Mouse (Mus musculus): ENCODE results near the gene Msi2.

Msi2 gene

GRCm38 (mm10) chr11:88506109-88506508 lies 212.2 kb downstream of the Msi2 start:
- DNase-seq, result no peak

- DNase-seq, result no peak
Observed at GRCm38 (mm10) chr11:88502566-88502965, 215.7 kb downstream of the Msi2 start.

DNA sequence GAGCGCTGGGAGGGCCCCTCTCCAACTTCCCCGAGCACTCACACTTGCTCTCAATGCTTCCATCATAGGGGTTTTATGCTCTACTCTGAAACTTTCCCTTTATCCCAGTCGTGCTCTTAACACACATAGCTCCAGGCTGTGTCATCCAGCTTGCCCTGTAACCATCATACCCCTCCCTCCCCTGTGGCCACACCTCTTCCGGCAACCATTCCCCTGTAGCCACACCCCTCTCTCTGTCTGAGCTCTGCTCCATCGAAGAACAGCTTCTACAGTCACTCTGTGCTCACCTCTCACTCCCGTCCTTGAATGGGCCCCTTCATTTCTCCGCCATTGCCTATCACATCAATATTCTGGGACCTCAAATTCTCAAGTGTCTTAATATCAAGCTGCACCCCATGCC lies 219.8 kb downstream of the Msi2 start:
- no peak for DNase-seq

GRCm38 (mm10) chr11:88496460-88496859 lies 221.9 kb downstream of the Msi2 start:
- DNase-seq, result no peak

- no peak for DNase-seq
Observed at GRCm38 (mm10) chr11:88495759-88496158, 222.6 kb downstream of the Msi2 start.

- no peak for DNase-seq
Observed at GRCm38 (mm10) chr11:88495018-88495417, 223.3 kb downstream of the Msi2 start.

GRCm38 (mm10) chr11:88493795-88494559 lies 224.3 kb downstream of the Msi2 start:
- DNase-seq, result no peak

GRCm38 (mm10) chr11:88492585-88492984 lies 225.7 kb downstream of the Msi2 start:
- DNase-seq, result no peak

- no peak for DNase-seq
Observed at GRCm38 (mm10) chr11:88489985-88490384, 228.3 kb downstream of the Msi2 start.

DNA sequence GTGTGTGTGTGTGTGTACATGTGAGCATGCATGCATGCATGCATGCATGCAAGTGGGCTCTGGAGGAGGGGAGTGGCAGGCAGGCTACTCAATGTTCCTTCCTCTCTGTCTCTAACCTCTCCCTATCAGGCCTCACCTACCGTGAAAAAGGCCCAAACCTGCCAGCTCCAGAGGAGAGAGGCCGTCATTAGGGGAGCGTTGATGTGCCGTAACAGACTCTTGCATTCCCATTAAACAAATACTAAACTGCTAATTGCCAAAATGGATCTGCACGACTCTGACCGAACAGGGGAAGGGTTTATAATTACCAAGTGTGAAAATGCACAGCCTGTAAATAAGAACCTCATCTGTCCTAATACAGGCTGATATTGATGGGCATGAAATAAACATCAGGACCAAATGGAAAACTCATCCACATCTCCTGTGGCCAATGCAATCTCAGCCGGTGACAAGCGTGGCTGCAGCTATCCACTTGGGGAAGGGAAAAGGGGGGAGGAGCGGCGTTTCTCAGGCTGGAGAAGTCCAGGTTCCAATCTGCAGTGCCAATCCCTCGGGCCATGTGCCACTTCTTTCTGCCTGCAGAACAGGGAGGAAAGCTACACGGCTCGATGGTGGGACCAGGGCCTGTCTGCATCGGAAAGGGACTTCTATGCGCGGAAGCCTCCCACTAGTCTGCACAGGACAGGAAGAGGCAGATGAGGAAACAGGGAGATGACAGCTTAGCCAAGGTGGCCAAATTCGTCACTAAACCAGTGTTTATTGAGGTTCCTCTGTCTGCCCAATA lies 229.2 kb downstream of the Msi2 start:
- DNase-seq, result peak; percentile 22

GRCm38 (mm10) chr11:88488175-88488940 lies 230.0 kb downstream of the Msi2 start:
- no peak for DNase-seq

DNA sequence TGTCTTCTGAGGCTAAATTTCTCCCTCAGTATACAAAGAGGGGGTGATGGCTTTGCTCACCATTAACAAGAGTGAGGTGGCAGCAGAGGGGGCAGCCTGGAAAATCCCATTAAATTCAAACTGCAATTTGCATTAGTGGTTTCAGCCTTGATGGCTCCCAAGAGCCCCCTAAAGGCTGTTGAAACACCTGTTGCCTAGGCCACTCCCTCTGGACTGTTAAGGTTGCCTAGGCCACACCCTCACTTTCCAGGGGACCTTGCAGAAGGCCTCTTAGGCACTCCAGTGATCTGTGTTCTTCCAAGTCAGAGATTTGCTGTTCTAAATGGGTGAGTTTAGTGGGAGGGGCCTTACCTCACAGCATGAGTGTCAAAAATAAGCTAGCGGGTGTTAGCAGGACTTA lies 232.3 kb downstream of the Msi2 start:
- no peak for DNase-seq

- DNase-seq, result no peak
Observed at GRCm38 (mm10) chr11:88485088-88485487, 233.2 kb downstream of the Msi2 start.

GRCm38 (mm10) chr11:88484047-88484446 lies 234.3 kb downstream of the Msi2 start:
- DNase-seq, result no peak

DNA sequence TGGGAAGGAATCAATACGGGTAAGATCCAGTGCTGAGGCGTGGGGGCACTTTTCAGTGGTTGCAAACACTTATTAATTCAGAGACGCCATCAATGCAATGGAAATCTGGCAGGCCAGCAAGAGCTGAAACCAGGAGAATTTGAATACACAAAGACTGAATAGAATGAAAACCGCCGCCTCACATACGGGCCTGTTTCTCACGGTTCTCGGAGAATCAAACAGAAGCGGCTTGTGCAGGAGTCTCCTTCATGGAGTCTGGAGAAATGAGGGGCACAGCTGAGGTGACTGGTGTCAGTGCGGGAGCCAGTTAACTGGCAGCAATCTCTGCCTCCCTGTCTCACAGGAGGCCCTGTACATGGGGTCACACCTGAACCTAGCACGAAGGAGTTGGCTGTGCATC lies 235.7 kb downstream of the Msi2 start:
- peak; percentile 25 for DNase-seq

DNA sequence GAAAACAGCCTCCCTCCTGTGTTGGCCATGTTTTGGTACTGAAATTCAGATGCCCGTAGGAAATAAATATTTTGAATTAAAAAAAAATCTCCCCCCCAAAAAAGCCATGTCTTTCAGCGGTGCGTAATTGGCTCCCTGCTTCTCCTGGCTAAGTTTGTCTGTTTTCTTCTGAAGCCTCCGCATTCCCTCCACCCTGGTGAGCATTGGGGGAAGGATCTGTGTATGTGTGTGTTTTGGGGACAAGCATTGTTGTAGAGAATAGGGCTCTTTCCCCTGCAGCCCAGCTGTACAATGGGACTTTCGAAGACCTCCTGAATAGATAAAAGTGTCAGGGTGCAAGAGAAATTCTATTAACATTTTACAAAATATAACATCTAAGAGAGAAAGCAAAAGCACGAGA lies 236.1 kb downstream of the Msi2 start:
- DNase-seq, result no peak

DNA sequence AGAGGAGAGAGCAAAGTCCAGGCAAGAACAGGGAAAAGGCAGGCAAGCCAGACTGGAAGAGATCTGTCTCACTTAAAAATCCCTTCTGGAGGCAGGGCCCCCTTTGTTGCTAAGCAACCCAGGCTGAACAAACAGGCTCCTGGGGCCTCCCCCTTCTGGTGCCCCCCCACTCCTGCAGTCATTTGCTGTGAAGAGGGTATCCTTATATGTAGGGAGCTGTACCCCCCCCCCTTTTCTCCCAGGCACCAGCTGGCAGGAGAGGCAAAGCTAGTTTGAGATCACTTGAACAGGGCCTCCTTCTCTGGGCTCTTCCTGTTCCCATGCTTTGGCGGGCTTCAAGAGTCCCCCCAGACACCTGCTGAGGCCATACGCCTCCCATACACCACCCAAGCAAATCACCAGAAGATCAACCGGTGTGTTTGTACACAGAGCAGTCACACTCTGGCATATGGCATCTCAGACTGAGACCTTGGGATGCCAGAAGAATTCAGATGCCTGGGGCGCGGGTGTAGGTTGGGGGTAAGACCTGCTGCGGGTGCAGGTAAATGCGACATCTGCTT lies 236.6 kb downstream of the Msi2 start:
- DNase-seq, result peak; percentile 62

- no peak for DNase-seq
Observed at GRCm38 (mm10) chr11:88481092-88481601, 237.2 kb downstream of the Msi2 start.

DNA sequence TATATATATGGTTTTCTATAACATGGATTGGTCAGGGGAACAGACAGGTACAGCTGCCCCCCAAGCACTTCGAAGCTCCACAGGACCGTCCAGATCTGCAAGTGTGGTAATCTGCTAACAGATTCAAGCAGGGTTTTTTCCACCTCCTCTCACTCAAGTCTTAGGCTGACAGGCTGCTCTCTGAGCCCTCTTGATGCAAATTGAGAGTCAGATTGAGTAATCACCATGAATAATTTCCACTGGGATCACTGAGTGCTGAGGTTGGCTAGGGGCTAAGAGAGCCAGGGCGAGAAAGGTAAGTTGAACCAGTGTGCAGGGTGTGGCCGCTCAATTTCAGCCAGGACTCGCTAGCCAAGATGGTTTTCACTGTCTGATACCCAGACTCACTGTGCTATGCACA lies 238.8 kb downstream of the Msi2 start:
- no peak for DNase-seq

DNA sequence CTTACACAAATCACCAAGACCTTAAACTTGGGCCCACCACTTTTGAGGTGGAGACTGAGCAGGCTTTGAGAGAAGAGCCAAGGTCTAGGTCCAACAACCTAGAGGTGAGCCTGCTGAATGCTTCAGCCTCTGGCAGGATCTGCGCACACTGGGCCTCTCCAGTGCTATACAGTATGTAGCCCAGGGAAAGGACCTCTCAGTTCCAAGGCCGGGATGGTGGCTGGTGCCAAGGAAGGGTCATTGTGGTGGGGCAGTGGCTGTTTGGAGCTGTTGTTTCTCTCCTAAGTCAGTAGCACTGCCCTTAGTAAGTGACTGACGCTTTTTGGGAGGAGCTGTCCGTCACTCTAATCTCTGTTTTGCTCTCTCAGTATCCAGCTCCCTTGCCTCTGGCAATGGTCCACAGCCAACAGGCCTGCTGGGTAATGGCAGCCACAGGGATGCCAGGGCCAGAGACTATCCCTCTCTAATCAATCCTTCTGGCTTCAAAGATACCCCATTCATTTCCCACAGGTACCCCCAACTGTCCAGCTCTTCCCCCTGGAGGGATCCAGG lies 243.3 kb downstream of the Msi2 start:
- DNase-seq, result no peak

GRCm38 (mm10) chr11:88472731-88473130 lies 245.6 kb downstream of the Msi2 start:
- no peak for DNase-seq

DNA sequence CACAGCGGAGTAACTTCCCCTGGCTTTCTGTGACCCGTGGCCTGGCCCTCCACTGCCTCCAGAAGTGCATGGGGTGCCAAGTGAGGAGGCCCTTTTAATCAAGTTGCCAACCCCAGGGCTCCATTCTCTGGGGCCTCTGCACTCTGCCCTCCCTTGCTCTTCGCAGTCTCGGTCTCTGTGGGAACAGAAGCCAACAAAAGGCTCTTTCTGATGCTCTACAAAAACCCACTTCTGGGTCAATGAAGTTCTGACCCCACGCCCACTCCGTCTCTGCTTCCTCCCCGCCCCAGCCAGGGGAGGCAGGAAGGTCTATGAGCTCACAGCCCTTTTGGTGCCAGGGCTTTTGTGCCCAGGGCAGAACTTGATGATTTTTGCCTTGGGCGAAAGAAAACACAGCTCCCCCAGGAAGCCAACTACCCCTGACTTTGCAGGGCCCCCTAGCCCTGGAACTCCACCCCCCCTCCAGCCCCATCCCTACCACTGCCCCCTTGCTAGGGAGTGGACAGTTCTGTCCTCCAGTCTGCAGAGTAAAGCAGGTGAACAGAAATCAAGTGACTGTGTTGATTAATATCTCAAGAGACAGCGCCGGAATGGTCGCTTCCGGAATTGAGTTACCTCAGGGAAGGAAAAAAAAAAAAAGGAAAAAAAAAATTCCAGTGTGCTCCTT lies 246.2 kb downstream of the Msi2 start:
- peak; percentile 23 for DNase-seq
